Mouse (Mus musculus) testis, adult 2 months (tissue): ENCODE measurements around the gene Numa1. TPM values are rescaled to one million over a fixed set of nuclear protein-coding genes. Genes with fewer than 3 reads are reported as not detected.
"Not testable (repeated sequence)": the region's sequence is repeated elsewhere in the genome, so short reads cannot be mapped to it uniquely, and the experiment has no call there.

Source experiments
- H3K27ac ChIP-seq: fragments of 200-500 bp; 2 replicates; pipeline ENCODE4 v1.5.1; 2012; ENCODE audit warnings: low read depth, low read length; ENCODE audit not compliant: control insufficient read depth, insufficient read depth
- H3K27me3 ChIP-seq: fragments of 200-500 bp; 2 replicates; pipeline ENCODE4 v1.6.1; 2012; ENCODE audit warnings: mild to moderate bottlenecking, low read length, moderate library complexity; ENCODE audit not compliant: control insufficient read depth, insufficient read depth
- H3K36me3 ChIP-seq: fragments of 200-500 bp; 2 replicates; pipeline ENCODE4 v1.6.1; 2012; ENCODE audit warnings: mild to moderate bottlenecking, low read length; ENCODE audit not compliant: control insufficient read depth, insufficient read depth
- H3K4me1 ChIP-seq: fragments of 200-500 bp; 2 replicates; pipeline ENCODE4 v1.6.1; 2012; ENCODE audit warnings: low read length; ENCODE audit not compliant: control insufficient read depth, insufficient read depth
- H3K4me3 ChIP-seq: fragments of 200-500 bp; 2 replicates; pipeline ENCODE4 v1.5.1; 2012; ENCODE audit warnings: low read depth, mild to moderate bottlenecking, low read length, moderate library complexity, mixed read lengths; ENCODE audit not compliant: control insufficient read depth
- CTCF ChIP-seq: fragments of 200-500 bp; IDR thresholded peaks from 2 replicates; pipeline ENCODE4 v1.5.1; 2012; ENCODE audit warnings: low read depth, mild to moderate bottlenecking, inconsistent platforms, low read length, moderate library complexity; ENCODE audit not compliant: control insufficient read depth, insufficient read depth, insufficient replicate concordance
- POLR2A ChIP-seq: fragments of 200-500 bp; IDR thresholded peaks from 2 replicates; pipeline ENCODE4 v1.6.1; 2012; ENCODE audit warnings: low read depth, mild to moderate bottlenecking, inconsistent platforms, low read length, moderate library complexity; ENCODE audit not compliant: control insufficient read depth
- polyA plus RNA-seq: library from polyadenylated mRNA; depleted of rRNA; stranded (reverse); fragments of >200 nt; gene quantifications from 2 replicates; pipeline ENCODE4 v1.2.3, GENCODE M21; 2012

Numa1 gene
- polyA plus RNA-seq, 1 experiment = 21.9 TPM

DNA sequence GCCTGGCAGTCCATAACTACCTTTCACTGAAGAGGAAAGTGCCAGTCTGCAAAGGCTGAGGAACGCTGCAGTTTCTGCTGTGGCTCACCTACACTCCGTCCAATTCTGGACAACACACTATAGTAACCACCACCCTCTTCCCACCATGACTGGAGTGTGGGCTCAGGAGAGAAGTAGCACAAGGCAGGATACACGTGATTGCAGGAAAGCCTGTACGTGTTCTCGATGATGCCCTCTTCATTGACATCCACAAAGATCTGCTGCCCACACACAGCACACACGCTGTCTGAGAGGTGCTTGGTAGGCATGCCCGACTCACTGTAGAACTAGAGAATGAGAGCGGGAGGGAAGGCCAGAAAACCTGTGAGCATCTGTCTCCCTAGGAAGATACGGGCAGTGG lies 89.9 kb downstream of the Numa1 start:
- Histone ChIP-seq H3K36me3 (no peaks in the 10 kb centered on the region; the same call in 1 of the 2 replicates), H3K27ac (no peak overlapping the region), H3K4me3 (no peak overlapping the region), H3K4me1 (no peaks in the 10 kb centered on the region), H3K27me3 (no peaks in the 10 kb centered on the region)
- no peak for TF ChIP-seq POLR2A
- TF ChIP-seq CTCF = no peak

DNA sequence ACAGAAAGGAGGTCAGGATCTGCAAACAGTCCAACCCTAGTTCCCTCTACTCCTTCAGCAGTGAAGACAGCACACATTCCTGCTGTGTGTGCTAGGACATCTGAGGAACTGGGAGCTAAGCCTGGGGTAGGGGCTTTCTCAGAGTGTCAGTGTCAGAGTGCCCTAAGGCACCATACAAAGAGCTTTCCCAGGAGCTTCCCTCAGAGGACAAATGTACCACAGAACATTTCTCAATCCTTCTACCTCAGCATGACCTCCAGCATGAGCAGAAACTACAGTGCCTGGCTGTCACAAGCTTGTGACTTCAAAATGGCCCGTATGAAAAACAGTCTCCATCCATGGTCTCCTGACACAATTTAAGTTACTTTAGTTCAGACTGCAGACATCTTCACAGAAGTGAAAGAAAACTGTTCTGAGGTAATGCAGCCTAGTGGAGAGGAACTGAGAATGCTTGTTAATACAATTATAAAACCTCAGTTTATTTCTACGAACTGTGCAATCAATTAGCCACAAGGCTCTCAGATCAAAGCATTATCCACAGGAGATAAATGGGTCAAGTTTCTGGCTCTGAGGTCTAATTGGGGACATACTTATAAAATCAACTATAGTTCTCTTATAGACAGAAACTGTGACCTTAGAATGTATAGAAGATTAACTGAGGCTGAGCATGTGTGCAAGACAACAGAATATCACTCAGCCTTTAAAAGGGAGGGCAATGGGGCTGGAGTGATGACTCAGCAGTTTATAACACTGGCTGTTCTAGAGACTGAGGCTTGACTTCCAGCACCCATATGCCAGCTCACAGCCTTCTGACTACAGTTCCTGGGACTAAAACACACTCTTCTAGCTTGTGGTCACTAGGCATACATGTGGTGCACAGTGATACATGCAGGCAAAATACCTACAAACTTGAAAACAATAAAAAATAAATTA lies 91.5 kb downstream of the Numa1 start:
- H3K36me3 ChIP-seq = no peaks in the 10 kb centered on the region; the same call in 1 of the 2 replicates
- H3K4me1 ChIP-seq = no peaks in the 10 kb centered on the region
- TF ChIP-seq POLR2A (no peak), CTCF (no peak)
- H3K27me3 ChIP-seq = no peaks in the 10 kb centered on the region
- no peak overlapping the region for H3K4me3 ChIP-seq
- no peak overlapping the region for H3K27ac ChIP-seq

DNA sequence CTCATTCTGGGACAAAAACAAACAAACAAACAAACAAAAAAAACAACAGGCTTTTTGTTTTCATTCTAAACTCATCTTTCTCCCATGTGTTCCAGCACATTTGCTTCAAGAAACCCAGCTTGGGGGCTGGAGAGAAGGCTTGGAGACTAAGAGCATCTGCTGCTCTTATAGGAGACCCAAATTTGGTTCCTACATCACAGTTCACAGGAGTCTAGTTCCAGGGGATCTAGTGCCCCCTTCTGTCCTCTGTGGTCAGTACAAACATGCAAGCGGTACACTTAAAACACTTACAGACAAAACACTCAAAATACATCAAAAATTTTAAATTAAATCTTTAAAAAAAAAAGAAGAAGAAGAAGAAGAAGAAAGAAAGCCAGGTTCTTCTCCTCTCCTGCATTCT lies 101.0 kb downstream of the Numa1 start:
- peaks cover 2% of the 10 kb centered on the region for H3K36me3 ChIP-seq
- no peaks in the 10 kb centered on the region for H3K4me1 ChIP-seq
- no peaks in the 10 kb centered on the region for H3K27me3 ChIP-seq
- no peak overlapping the region for H3K27ac ChIP-seq
- TF ChIP-seq CTCF = no peak
- no peak for TF ChIP-seq POLR2A
- no peak overlapping the region for H3K4me3 ChIP-seq

DNA sequence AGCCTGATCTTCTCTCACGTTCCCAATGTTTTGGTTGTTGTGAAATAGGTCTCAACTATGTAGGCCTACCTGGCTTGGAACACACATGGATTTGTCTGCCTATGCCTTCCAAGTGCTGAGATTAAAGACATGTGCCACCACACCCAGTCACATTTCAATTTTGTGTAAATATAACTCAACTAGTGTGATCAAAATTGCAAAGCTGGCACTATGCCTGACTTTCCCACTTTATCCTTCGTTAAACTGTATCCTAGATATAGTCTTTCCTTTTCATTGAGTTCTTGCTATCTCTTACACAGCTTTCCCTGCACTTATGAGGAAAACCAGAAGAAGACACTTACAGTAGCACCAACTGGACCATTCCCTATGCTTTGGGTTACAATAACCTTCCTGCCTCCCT lies 101.6 kb downstream of the Numa1 start:
- TF ChIP-seq POLR2A (no peak), CTCF (no peak)
- H3K27ac ChIP-seq = no peak overlapping the region
- H3K4me1 ChIP-seq = no peaks in the 10 kb centered on the region
- no peak overlapping the region for H3K4me3 ChIP-seq
- H3K36me3 ChIP-seq = peaks cover 2% of the 10 kb centered on the region
- no peaks in the 10 kb centered on the region for H3K27me3 ChIP-seq

DNA sequence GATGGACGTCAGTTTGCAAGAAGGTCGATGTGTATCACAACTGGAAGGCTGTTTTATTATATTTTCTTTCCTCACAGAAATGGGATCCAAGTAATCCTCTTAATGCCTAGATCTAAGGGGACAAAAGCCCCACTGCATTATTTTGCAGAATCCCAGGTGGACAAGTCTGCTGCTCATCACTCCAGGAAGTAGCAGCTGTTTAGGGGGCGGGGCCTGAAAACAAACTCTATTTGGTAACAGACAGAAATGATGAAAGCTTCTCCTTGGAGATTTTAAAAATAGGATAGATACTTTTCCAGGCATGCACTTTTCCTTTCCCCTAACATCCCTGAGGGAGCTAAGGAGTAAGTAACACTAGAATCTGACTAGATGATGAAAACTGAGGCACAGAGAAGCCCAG lies 103.4 kb downstream of the Numa1 start:
- H3K36me3 ChIP-seq = peaks cover 2% of the 10 kb centered on the region
- H3K27ac ChIP-seq = no peak overlapping the region
- H3K27me3 ChIP-seq = no peaks in the 10 kb centered on the region
- no peaks in the 10 kb centered on the region for H3K4me1 ChIP-seq
- TF ChIP-seq CTCF (no peak), POLR2A (no peak)
- no peak overlapping the region for H3K4me3 ChIP-seq

DNA sequence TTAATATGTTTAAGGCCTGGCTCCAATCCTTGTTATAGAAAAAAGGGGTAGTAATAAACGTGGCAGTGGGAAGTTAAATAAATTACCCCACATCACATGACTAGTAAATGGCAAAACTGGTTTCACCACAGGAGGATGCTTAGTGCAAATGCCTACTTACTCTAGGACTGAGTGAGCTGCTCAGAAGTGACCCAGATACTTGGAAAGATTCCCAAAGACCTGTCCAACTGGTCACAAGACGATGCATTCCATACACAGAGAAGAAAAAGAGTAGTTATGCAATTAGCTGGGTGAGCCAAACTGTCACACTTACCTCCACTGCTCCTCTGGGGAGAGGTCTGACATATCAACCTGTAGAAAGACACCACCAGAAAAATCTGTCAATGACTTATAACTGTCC lies 108.4 kb downstream of the Numa1 start:
- Histone ChIP-seq H3K27ac (no peak overlapping the region), H3K4me3 (no peak overlapping the region), H3K4me1 (no peaks in the 10 kb centered on the region), H3K36me3 (peaks cover 2% of the 10 kb centered on the region; the same call in 1 of the 2 replicates), H3K27me3 (no peaks in the 10 kb centered on the region)
- no peak for TF ChIP-seq CTCF
- no peak for TF ChIP-seq POLR2A

DNA sequence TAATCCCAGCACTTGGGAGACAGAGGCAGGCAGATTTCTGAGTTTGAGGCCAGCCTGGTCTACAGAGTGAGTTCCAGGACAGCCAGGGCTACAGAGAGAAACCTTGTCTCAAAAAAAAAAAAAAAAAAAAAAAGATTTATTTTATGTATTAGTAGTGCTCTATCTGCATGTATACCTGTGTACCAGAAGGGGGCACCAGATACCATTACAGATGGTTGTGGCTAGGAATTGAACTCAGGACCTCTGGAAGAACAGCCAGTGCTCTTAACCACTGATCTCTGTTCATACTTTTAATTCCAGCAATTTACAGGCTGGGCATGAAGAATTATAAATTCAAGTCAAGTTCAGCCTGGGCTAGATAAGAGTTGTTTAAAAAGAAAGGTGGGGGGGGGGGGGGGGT lies 114.6 kb downstream of the Numa1 start:
- not testable (repeated sequence) for H3K4me3 ChIP-seq, H3K27ac ChIP-seq, H3K27me3 ChIP-seq, H3K4me1 ChIP-seq, H3K36me3 ChIP-seq
